Mouse (Mus musculus): ENCODE data around the gene Frem2. TPM values are rescaled to one million over a fixed set of nuclear protein-coding genes. Genes with fewer than 3 reads are reported as not detected.

The Frem2 gene
- polyA plus RNA-seq, 1 experiment from 2014 or later = 3.6 TPM

DNA sequence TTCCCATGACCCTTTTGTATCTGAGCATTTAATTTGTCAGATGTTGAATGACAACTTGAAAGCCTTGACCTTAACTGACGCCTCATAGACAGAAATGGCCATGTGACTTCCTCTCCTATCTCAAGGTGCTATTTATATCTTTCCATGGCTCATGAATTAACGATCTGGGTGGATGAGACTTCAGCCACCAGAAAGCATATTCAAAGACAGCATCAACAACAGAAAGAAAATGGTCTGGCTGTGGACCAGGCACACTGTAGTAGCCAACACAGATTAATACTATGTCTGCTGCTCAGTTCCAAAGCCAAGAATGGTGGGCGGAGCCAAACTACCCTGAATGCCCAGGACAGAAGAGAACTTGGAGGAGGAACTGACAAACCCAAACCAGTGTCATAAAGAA, 21.2 kb downstream of the Frem2 start:
- H3K27ac ChIP-seq (ENCODE audit: low read depth, low read length) = no peak overlapping the region
- no peaks in the 10 kb centered on the region for H3K36me3 ChIP-seq (ENCODE audit: control insufficient read depth, insufficient read depth, low read length)
- no peaks in the 10 kb centered on the region for H3K27me3 ChIP-seq (replicated peaks; ENCODE audit: control insufficient read depth, insufficient read depth, low read length)
- DNase-seq (ENCODE audit: low spot score) (no peak), ATAC-seq (replicated peaks; ENCODE audit: low FRiP score) (no peak)
- 61% methylated on average over 3 of the region's 3 CpGs for WGBS
- H3K9me3 ChIP-seq (ENCODE audit: control insufficient read depth, low read length) = no peaks in the 10 kb centered on the region
- no peak overlapping the region for H3K9ac ChIP-seq (ENCODE audit: low read depth, low read length)
- no peak overlapping the region for H3K4me3 ChIP-seq (ENCODE audit: low read depth, low read length)
- no peaks in the 10 kb centered on the region for H3K4me1 ChIP-seq (replicated peaks; ENCODE audit: control insufficient read depth, insufficient read depth, low read length)
- no peak overlapping the region for H3K4me2 ChIP-seq

DNA sequence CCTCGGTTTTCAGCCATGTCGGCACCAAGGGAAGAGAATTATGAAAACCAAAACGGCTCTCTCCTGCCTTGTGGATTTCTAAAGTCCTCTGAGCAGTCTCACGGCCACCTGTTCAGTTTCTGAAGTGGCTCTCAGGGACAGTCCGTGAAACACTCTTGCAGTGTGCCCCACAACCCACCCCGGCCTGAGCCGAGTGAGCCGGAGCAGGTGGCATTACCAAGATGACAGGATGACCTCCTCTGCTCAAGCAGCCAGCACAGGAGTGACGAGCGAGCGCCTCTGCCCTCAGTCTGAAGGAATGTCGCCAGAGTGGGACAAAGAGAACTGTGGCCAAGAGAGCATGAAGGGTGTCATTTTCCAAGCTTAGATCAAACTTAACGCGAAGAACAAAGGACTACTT, 26.0 kb downstream of the Frem2 start:
- no peak overlapping the region for H3K27ac ChIP-seq (ENCODE audit: low read depth, low read length)
- H3K9ac ChIP-seq (ENCODE audit: low read depth, low read length) = no peak overlapping the region
- ATAC-seq (replicated peaks; ENCODE audit: low FRiP score) (no peak), DNase-seq (ENCODE audit: low spot score) (no peak)
- H3K9me3 ChIP-seq (ENCODE audit: control insufficient read depth, low read length) = no peaks in the 10 kb centered on the region
- H3K4me1 ChIP-seq (replicated peaks; ENCODE audit: control insufficient read depth, insufficient read depth, low read length) = no peaks in the 10 kb centered on the region
- H3K36me3 ChIP-seq (ENCODE audit: control insufficient read depth, insufficient read depth, low read length) = no peaks in the 10 kb centered on the region
- no peak overlapping the region for H3K4me2 ChIP-seq
- no peaks in the 10 kb centered on the region for H3K27me3 ChIP-seq (replicated peaks; ENCODE audit: control insufficient read depth, insufficient read depth, low read length)
- no peak overlapping the region for H3K4me3 ChIP-seq (ENCODE audit: low read depth, low read length)
- 81% methylated on average over 14 of the region's 14 CpGs for WGBS

DNA sequence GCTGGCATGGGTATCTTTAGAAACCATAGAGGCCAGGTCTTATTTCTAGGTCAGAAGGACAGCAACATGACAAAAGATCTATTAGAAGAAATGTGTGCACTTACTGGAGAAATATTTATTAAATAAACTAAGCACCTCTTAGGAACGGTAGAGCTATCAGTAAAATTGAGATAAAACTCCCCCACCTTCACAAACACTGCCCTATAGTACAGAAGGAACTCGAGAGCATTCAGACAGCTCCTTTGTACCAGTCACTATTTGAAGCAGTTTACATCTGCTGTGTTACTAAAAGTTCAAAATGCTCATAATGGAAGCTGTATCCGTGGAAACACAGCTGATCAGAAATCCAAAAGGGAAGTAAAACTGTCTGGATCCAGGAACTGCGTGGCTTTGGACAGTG, 26.5 kb downstream of the Frem2 start:
- Histone ChIP-seq H3K4me2 (no peak overlapping the region), H3K9me3 (ENCODE audit: control insufficient read depth, low read length) (no peaks in the 10 kb centered on the region), H3K4me3 (ENCODE audit: low read depth, low read length) (no peak overlapping the region), H3K36me3 (ENCODE audit: control insufficient read depth, insufficient read depth, low read length) (no peaks in the 10 kb centered on the region), H3K4me1 (replicated peaks; ENCODE audit: control insufficient read depth, insufficient read depth, low read length) (no peaks in the 10 kb centered on the region), H3K27ac (ENCODE audit: low read depth, low read length) (no peak overlapping the region), H3K9ac (ENCODE audit: low read depth, low read length) (no peak overlapping the region), H3K27me3 (replicated peaks; ENCODE audit: control insufficient read depth, insufficient read depth, low read length) (no peaks in the 10 kb centered on the region)
- DNase-seq (ENCODE audit: low spot score) = no peak
- no peak for ATAC-seq (replicated peaks; ENCODE audit: low FRiP score)
- WGBS = 61% methylated on average over 4 of the region's 4 CpGs

DNA sequence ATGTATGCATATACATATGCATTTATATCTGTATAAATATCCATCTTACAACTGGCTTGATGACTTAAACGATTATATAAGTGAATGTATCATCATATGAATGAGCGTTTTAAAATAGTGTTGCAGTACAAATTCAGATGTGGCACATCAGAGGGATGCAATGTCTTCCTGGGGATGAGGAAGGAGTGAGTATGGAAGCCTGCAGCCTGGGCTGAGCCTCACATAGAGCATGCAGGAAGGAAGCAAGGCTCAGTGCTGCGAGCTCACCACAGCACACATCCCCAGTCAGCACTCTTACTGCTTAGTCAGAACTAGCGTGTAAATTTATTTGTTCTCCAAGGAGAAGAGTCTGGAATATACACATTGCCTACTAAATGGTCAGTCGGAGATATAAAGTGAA, 27.2 kb downstream of the Frem2 start:
- H3K9me3 ChIP-seq (ENCODE audit: control insufficient read depth, low read length) = no peaks in the 10 kb centered on the region
- 77% methylated on average over 5 of the region's 5 CpGs for WGBS
- no peak overlapping the region for H3K4me3 ChIP-seq (ENCODE audit: low read depth, low read length)
- no peak for ATAC-seq (replicated peaks; ENCODE audit: low FRiP score)
- no peaks in the 10 kb centered on the region for H3K36me3 ChIP-seq (ENCODE audit: control insufficient read depth, insufficient read depth, low read length)
- H3K4me2 ChIP-seq = no peak overlapping the region
- H3K4me1 ChIP-seq (replicated peaks; ENCODE audit: control insufficient read depth, insufficient read depth, low read length) = no peaks in the 10 kb centered on the region
- no peak overlapping the region for H3K9ac ChIP-seq (ENCODE audit: low read depth, low read length)
- H3K27ac ChIP-seq (ENCODE audit: low read depth, low read length) = no peak overlapping the region
- no peak for DNase-seq (ENCODE audit: low spot score)
- H3K27me3 ChIP-seq (replicated peaks; ENCODE audit: control insufficient read depth, insufficient read depth, low read length) = no peaks in the 10 kb centered on the region

DNA sequence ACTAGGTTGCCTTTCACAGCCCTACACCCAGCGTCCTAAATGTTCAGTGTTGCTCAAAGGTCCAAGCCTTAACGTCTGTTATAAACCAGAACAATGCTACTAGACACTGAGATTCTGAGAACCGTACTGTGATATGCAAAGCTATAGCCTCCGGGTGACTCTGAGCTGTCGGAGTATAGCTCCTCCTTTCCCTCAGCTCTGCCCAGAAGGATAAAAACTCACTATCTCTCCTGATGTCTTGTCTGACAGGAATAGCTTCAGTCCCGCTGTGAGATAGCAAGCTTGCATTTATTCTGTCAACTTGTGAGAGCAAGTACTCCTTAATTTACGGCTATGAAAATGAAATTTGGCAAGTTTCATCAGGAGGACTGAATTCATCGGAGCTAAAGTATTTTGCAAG, 33.9 kb downstream of the Frem2 start:
- no peak for ATAC-seq (replicated peaks; ENCODE audit: low FRiP score)
- H3K4me1 ChIP-seq (replicated peaks; ENCODE audit: control insufficient read depth, insufficient read depth, low read length) = no peaks in the 10 kb centered on the region
- 72% methylated on average over 8 of the region's 8 CpGs for WGBS
- no peak overlapping the region for H3K27ac ChIP-seq (ENCODE audit: low read depth, low read length)
- no peaks in the 10 kb centered on the region for H3K36me3 ChIP-seq (ENCODE audit: control insufficient read depth, insufficient read depth, low read length)
- H3K4me3 ChIP-seq (ENCODE audit: low read depth, low read length) = no peak overlapping the region
- H3K9me3 ChIP-seq (ENCODE audit: control insufficient read depth, low read length) = no peaks in the 10 kb centered on the region
- H3K4me2 ChIP-seq = no peak overlapping the region
- H3K27me3 ChIP-seq (replicated peaks; ENCODE audit: control insufficient read depth, insufficient read depth, low read length) = no peaks in the 10 kb centered on the region
- DNase-seq (ENCODE audit: low spot score) = no peak
- H3K9ac ChIP-seq (ENCODE audit: low read depth, low read length) = no peak overlapping the region

DNA sequence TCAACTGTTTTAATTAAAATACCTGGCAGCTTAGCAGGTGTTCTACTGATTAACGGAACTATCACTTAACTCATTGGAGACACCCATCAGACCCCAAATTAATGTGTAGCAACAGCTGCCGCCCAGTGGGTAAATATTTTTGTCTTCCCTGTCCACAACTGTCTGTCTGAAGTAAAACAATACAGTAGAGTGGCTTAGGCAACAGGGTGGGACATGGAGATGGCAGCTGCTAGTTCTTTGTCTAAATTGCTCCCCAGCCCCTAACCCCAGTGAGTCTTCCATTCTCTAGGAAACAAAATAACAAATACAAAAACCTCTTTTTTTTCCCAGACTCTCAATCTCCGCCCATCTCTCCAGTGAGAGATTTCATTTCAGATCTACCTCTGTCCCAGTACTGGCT, 36.2 kb downstream of the Frem2 start:
- no peaks in the 10 kb centered on the region for H3K9me3 ChIP-seq (ENCODE audit: control insufficient read depth, low read length)
- no peaks in the 10 kb centered on the region for H3K27me3 ChIP-seq (replicated peaks; ENCODE audit: control insufficient read depth, insufficient read depth, low read length)
- H3K4me3 ChIP-seq (ENCODE audit: low read depth, low read length) = no peak overlapping the region
- ATAC-seq (replicated peaks; ENCODE audit: low FRiP score) (no peak), DNase-seq (ENCODE audit: low spot score) (no peak)
- H3K27ac ChIP-seq (ENCODE audit: low read depth, low read length) = no peak overlapping the region
- no peaks in the 10 kb centered on the region for H3K4me1 ChIP-seq (replicated peaks; ENCODE audit: control insufficient read depth, insufficient read depth, low read length)
- H3K9ac ChIP-seq (ENCODE audit: low read depth, low read length) = no peak overlapping the region
- H3K4me2 ChIP-seq = no peak overlapping the region
- H3K36me3 ChIP-seq (ENCODE audit: control insufficient read depth, insufficient read depth, low read length) = no peaks in the 10 kb centered on the region
- 78% methylated on average over 3 of the region's 3 CpGs for WGBS

DNA sequence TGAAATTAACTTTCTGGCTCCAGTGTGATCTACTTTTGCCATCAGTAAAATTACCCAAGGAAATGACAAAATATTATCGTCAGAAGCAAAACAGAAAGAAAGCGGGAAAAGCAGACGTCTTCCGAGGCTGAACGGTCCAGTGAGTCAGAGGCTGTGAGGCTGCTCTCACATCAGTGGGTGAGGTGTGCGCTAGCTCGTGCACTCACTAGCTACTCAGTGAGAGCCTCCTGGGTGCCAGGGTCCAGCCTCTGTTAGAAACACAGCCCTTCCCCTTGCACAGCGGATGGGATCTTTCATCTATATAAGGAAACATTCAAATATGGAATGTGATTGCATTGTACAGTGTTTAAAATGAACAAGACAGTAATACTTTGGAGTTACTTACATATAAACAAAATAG, 36.8 kb downstream of the Frem2 start:
- Histone ChIP-seq H3K27ac (ENCODE audit: low read depth, low read length) (no peak overlapping the region), H3K4me3 (ENCODE audit: low read depth, low read length) (no peak overlapping the region), H3K9me3 (ENCODE audit: control insufficient read depth, low read length) (no peaks in the 10 kb centered on the region), H3K4me2 (no peak overlapping the region), H3K4me1 (replicated peaks; ENCODE audit: control insufficient read depth, insufficient read depth, low read length) (no peaks in the 10 kb centered on the region), H3K27me3 (replicated peaks; ENCODE audit: control insufficient read depth, insufficient read depth, low read length) (no peaks in the 10 kb centered on the region), H3K9ac (ENCODE audit: low read depth, low read length) (no peak overlapping the region), H3K36me3 (ENCODE audit: control insufficient read depth, insufficient read depth, low read length) (no peaks in the 10 kb centered on the region)
- WGBS = 86% methylated on average over 8 of the region's 8 CpGs
- ATAC-seq (replicated peaks; ENCODE audit: low FRiP score) = no peak
- no peak for DNase-seq (ENCODE audit: low spot score)

DNA sequence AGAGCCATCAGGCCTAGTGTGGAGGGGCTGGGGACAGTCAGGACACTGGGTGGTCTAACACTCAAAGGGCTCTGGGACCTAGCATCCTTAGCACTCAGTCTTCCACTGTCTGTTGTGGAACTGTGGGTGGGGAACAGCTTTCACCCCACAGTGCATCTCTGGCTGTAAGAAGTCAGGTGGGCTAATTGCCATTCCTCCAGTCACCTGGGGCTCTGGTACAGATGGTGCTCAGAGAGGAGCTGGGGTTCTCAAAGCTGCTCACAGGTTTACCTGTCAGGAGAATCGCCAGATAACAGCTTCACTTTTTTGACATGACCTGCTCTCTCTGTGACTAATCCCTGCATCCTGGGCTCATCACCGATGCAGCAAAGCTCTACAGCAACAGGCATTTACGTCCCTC, 46.0 kb downstream of the Frem2 start:
- ATAC-seq (replicated peaks; ENCODE audit: low FRiP score) = no peak
- no peak for DNase-seq (ENCODE audit: low spot score)
- WGBS = 65% methylated on average over 3 of the region's 3 CpGs
- Histone ChIP-seq H3K9ac (ENCODE audit: low read depth, low read length) (no peak overlapping the region), H3K36me3 (ENCODE audit: control insufficient read depth, insufficient read depth, low read length) (no peaks in the 10 kb centered on the region), H3K27me3 (replicated peaks; ENCODE audit: control insufficient read depth, insufficient read depth, low read length) (no peaks in the 10 kb centered on the region), H3K9me3 (ENCODE audit: control insufficient read depth, low read length) (no peaks in the 10 kb centered on the region), H3K4me2 (no peak overlapping the region), H3K27ac (ENCODE audit: low read depth, low read length) (no peak overlapping the region), H3K4me1 (replicated peaks; ENCODE audit: control insufficient read depth, insufficient read depth, low read length) (no peaks in the 10 kb centered on the region), H3K4me3 (ENCODE audit: low read depth, low read length) (no peak overlapping the region)

DNA sequence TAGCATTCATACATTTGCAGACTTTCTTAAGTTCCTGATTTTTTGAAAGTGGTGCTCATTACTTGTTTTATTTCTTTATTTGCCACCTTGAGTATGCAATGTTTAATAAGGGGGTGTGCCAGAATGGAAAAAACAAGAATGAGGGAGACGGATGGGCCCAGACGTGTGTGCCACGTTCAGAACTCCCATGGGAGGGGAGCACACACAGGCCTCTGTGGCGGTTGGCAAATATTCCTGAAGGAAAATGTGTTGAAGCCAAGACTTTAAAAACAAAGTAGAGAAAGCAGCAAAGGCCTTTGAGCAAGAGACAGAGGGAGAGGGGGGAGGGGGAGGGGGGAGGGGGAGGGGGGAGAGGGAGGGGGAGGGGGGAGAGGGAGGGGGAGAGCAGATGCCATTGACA, 47.3 kb downstream of the Frem2 start:
- peaks cover 3% of the 10 kb centered on the region; the same call in 1 of the 2 replicates for H3K9me3 ChIP-seq (ENCODE audit: control insufficient read depth, low read length)
- no peak overlapping the region for H3K9ac ChIP-seq (ENCODE audit: low read depth, low read length)
- DNase-seq (ENCODE audit: low spot score) (no peak), ATAC-seq (replicated peaks; ENCODE audit: low FRiP score) (no peak)
- H3K4me1 ChIP-seq (replicated peaks; ENCODE audit: control insufficient read depth, insufficient read depth, low read length) = no peaks in the 10 kb centered on the region
- no peak overlapping the region for H3K27ac ChIP-seq (ENCODE audit: low read depth, low read length)
- no peak overlapping the region for H3K4me3 ChIP-seq (ENCODE audit: low read depth, low read length)
- no peaks in the 10 kb centered on the region for H3K36me3 ChIP-seq (ENCODE audit: control insufficient read depth, insufficient read depth, low read length)
- WGBS = 75% methylated on average over 4 of the region's 4 CpGs
- no peaks in the 10 kb centered on the region for H3K27me3 ChIP-seq (replicated peaks; ENCODE audit: control insufficient read depth, insufficient read depth, low read length)
- no peak overlapping the region for H3K4me2 ChIP-seq

Data from liver, embryonic 11.5 days (tissue).